7 mouse cellular contexts compared by ENCODE assay signal in genomic region chr2:3118203-3118941, GRCm38 (mm10). TPM values are rescaled to one million over a fixed set of nuclear protein-coding genes. Genes with fewer than 3 reads are reported as not detected.
A peak's percentile ranks its signal among the peaks of the same experiment; 100 is the strongest.
DNase-seq lines count a peak whose midpoint lies in the region; ATAC-seq and TF ChIP-seq lines count a peak whose summit lies in the region.

No protein-coding gene starts in this region.

- H3K4me1 ChIP-seq in embryonic facial prominence, embryonic 10.5 days: peaks cover 19% of the 10 kb centered on the region
- H3K4me1 ChIP-seq in kidney, adult 2 months (ENCODE audit: control insufficient read depth, insufficient read depth, low read length): no peaks in the 10 kb centered on the region; the same call in 1 of the 2 replicates
- peaks cover 6% of the 10 kb centered on the region for H3K4me1 ChIP-seq in limb, embryonic 10.5 days
- peaks cover 18% of the 10 kb centered on the region for H3K4me1 ChIP-seq in midbrain, embryonic 12.5 days

- H3K27ac ChIP-seq in embryonic facial prominence, embryonic 10.5 days (replicated peaks): peak overlapping the region; percentile 95
- peak overlapping the region; percentile 32; the same call in 1 of the 2 replicates for H3K27ac ChIP-seq in kidney, adult 2 months (ENCODE audit: insufficient read depth, low read depth, low read length)
- H3K27ac ChIP-seq in limb, embryonic 10.5 days: peak overlapping the region; percentile 97
- peak overlapping the region; percentile 95 for H3K27ac ChIP-seq in midbrain, embryonic 12.5 days (replicated peaks)

- H3K4me2 ChIP-seq in midbrain, embryonic 12.5 days (replicated peaks): peak overlapping the region; percentile 65

- H3K36me3 ChIP-seq in embryonic facial prominence, embryonic 10.5 days (replicated peaks): no peaks in the 10 kb centered on the region
- H3K36me3 ChIP-seq in kidney, adult 2 months (ENCODE audit: control insufficient read depth, insufficient read depth, low read length): no peaks in the 10 kb centered on the region
- H3K36me3 ChIP-seq in limb, embryonic 10.5 days: no peaks in the 10 kb centered on the region
- no peaks in the 10 kb centered on the region for H3K36me3 ChIP-seq in midbrain, embryonic 12.5 days

- TF ChIP-seq CTCF in kidney, adult 2 months (conservative IDR thresholded peaks at IDR 0.05; ENCODE audit: insufficient read depth, insufficient read length, low read depth, low read length): peak; percentile 56

- peak; percentile 94 for ATAC-seq in midbrain, embryonic 12.5 days (ENCODE audit: low FRiP score, low read depth)

- 3% methylated on average over 93 of the region's 93 CpGs for WGBS in embryonic facial prominence, embryonic 10.5 days
- 4% methylated on average over 92 of the region's 93 CpGs for WGBS in kidney, adult 2 months
- WGBS in limb, embryonic 10.5 days: under 1% methylated on average over 93 of the region's 93 CpGs
- 0% methylated on average over 56 of the region's 93 CpGs for WGBS in midbrain, embryonic 12.5 days

- H3K9me3 ChIP-seq in embryonic facial prominence, embryonic 10.5 days: no peaks in the 10 kb centered on the region; the same call in 1 of the 2 replicates
- no peaks in the 10 kb centered on the region for H3K9me3 ChIP-seq in limb, embryonic 10.5 days (replicated peaks)
- H3K9me3 ChIP-seq in midbrain, embryonic 12.5 days: no peaks in the 10 kb centered on the region

- peak; percentile 94 for DNase-seq in adrenal gland, postnatal 25 days
- peak; percentile 93 for DNase-seq in embryonic facial prominence, embryonic 10.5 days (ENCODE audit: low spot score)
- peak; percentile 90 to 91 for DNase-seq in heart, adult 18-20 months
- peak; percentile 94 for DNase-seq in kidney, adult 2 months
- DNase-seq in limb, embryonic 10.5 days (ENCODE audit: low spot score): peak; percentile 92
- peak; percentile 10 to 36 for DNase-seq in spleen, postnatal 14 days (ENCODE audit: low spot score in 2 of 2)

- H3K4me3 ChIP-seq in embryonic facial prominence, embryonic 10.5 days: peak overlapping the region; percentile 91
- H3K4me3 ChIP-seq in kidney, adult 2 months (ENCODE audit: insufficient read depth, low read depth, low read length): peak overlapping the region; percentile 58
- H3K4me3 ChIP-seq in limb, embryonic 10.5 days: peak overlapping the region; percentile 80
- H3K4me3 ChIP-seq in midbrain, embryonic 12.5 days: peak overlapping the region; percentile 87

- no peak for TF ChIP-seq POLR2A in kidney, adult 2 months (IDR thresholded peaks at IDR 0.05; ENCODE audit: low read depth, low read length)

- H3K9ac ChIP-seq in midbrain, embryonic 12.5 days (replicated peaks): peak overlapping the region; percentile 89

- H3K27me3 ChIP-seq in embryonic facial prominence, embryonic 10.5 days (replicated peaks; ENCODE audit: low read depth, poor library complexity, severe bottlenecking): no peaks in the 10 kb centered on the region
- no peaks in the 10 kb centered on the region for H3K27me3 ChIP-seq in kidney, adult 2 months (replicated peaks; ENCODE audit: control insufficient read depth, insufficient read depth, low read length)
- H3K27me3 ChIP-seq in limb, embryonic 10.5 days (ENCODE audit: low read depth, poor library complexity, severe bottlenecking): no peaks in the 10 kb centered on the region
- H3K27me3 ChIP-seq in midbrain, embryonic 12.5 days: no peaks in the 10 kb centered on the region

RNA-seq across cellular contexts. Expression of gene Fam171a1, which starts 4.3 kb away (rescaled TPM):
- 27.7 and 33.6 TPM in 2 replicates for total RNA-seq in adrenal gland, postnatal 25 days (2021)
- polyA plus RNA-seq in embryonic facial prominence, embryonic 10.5 days (2016; fragmentation: Nextera tagmentation; extraction: Ambion mirVana): 38.9 and 39.5 TPM in 2 replicates
- 10 to 100 TPM; 12.0 to 13.2 TPM for total RNA-seq in heart, adult 18-20 months (2021)
- 21.7 and 23.7 TPM in 2 replicates for polyA plus RNA-seq in kidney, adult 2 months (2012; rRNA removed)
- 35.8 and 40.7 TPM in 2 replicates for polyA plus RNA-seq in limb, embryonic 10.5 days (2016; fragmentation: Nextera tagmentation; extraction: Ambion mirVana)
- 51.8 and 54.4 TPM in 2 replicates for polyA plus RNA-seq in midbrain, embryonic 12.5 days (2016; fragmentation: Nextera tagmentation; extraction: Ambion mirVana)

Comparison
In these comparisons a context has a peak if more than half of its experiments do, and no peak if none do; other contexts are left out.
1. Peak in every context shown above with its lines: DNase-seq, ATAC-seq, H3K4me3 ChIP-seq and H3K27ac ChIP-seq.
2. DNase-seq: peak in every context shown above with its lines; median percentile 94 in adrenal gland, postnatal 25 days; 94 in kidney, adult 2 months; 93 in embryonic facial prominence, embryonic 10.5 days; 92 in limb, embryonic 10.5 days; 90 in heart, adult 18-20 months; 23 in spleen, postnatal 14 days.
3. H3K27ac ChIP-seq: peak in every context shown above with its lines; median percentile 97 in limb, embryonic 10.5 days; 95 in embryonic facial prominence, embryonic 10.5 days; 95 in midbrain, embryonic 12.5 days; 32 in kidney, adult 2 months.